Mouse (Mus musculus) midbrain, embryonic 10.5 days (tissue): ENCODE results near the gene Gigyf1. TPM values are rescaled to one million over a fixed set of nuclear protein-coding genes. Genes with fewer than 3 reads are reported as not detected.

ENCODE experiments used
- DNase-seq: peaks from one replicate; pipeline ENCODE4 v3.0.0-alpha.2; 2017; ENCODE audit warnings: low spot score
- H3K27ac ChIP-seq: fragments of 300-500 bp; sonication (generic); replicated peaks from 2 replicates; pipeline ENCODE4 v1.5.1; 2016; ENCODE audit warnings: mild to moderate bottlenecking
- H3K27me3 ChIP-seq: fragments of 300-500 bp; sonication (generic); 2 replicates; pipeline ENCODE4 v1.6.1; 2016; ENCODE audit warnings: low read depth, mild to moderate bottlenecking; ENCODE audit not compliant: poor library complexity, severe bottlenecking
- H3K36me3 ChIP-seq: fragments of 300-500 bp; sonication (generic); 2 replicates; pipeline ENCODE4 v1.6.1; 2016; ENCODE audit warnings: mild to moderate bottlenecking, moderate library complexity
- H3K4me1 ChIP-seq: fragments of 300-500 bp; sonication (generic); 2 replicates; pipeline ENCODE4 v1.6.1; 2016
- H3K4me3 ChIP-seq: fragments of 300-500 bp; sonication (generic); 2 replicates; pipeline ENCODE4 v1.5.1; 2016; ENCODE audit warnings: mild to moderate bottlenecking, moderate library complexity
- H3K9me3 ChIP-seq: fragments of 300-500 bp; sonication (generic); replicated peaks from 2 replicates; pipeline ENCODE4 v1.6.1; 2016; ENCODE audit warnings: mild to moderate bottlenecking
- WGBS: fragments of 180-500 bp; shearing (Covaris S2); methylation state at CpG from one replicate; pipeline ENCODE4 v1.1.7; 2016; 5-methylcytosine and 5-hydroxymethylcytosine counted together
- polyA plus RNA-seq: library from polyadenylated mRNA; unstranded; fragments of >200 nt; fragmentation: Nextera tagmentation; extraction: Ambion mirVana; gene quantifications from 2 replicates; pipeline ENCODE4 v1.2.1, GENCODE M21; 2016

Gene Gigyf1
- polyA plus RNA-seq, 1 experiment from 2014 or later, result 15.1 TPM

DNA sequence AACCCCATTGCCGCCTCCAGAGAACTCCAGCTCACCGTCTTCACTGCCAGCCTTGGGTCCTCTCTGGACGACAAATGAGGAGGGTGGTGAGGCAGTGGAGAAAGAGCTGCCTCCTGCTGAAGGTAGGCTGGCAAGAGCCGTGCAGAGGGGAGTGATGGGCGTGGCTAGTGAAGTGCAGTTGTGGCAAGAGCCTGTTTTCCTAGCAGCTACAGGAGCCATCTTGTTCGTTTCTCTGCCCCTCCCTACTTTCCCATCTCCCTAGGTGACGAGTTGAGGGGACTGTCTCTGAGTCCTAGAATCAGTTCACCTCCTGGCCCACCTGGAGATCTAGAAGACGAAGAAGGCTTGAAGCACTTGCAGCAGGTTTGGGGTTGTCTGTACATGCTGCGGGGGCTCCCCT is 3.5 kb downstream of the Gigyf1 start:
- no peaks in the 10 kb centered on the region for H3K27me3 ChIP-seq
- DNase-seq, result no peak
- H3K4me3 ChIP-seq, result no peak overlapping the region
- peaks cover 29% of the 10 kb centered on the region for H3K4me1 ChIP-seq
- H3K9me3 ChIP-seq, result no peaks in the 10 kb centered on the region
- WGBS, result 77% methylated on average over 9 of the region's 9 CpGs
- H3K27ac ChIP-seq, result no peak overlapping the region
- H3K36me3 ChIP-seq, result peaks cover 99% of the 10 kb centered on the region

DNA sequence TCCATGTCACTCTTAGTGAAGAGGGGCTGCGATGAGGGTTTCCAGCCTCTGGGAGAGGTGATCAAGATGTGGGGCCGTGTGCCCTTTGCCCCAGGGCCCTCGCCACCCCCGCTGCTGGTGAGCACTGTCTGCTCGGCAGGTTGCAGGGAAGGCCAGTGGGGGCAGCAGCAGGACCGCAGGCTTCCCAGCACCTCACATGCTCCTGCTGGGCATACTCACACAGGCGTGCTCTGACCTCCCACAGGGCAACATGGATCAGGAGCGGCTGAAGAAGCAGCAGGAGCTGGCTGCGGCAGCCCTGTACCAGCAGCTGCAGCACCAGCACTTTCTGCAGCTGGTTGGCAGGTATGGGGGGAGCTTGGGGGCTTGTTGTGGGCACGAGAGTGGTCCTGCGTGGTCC is 4.4 kb downstream of the Gigyf1 start:
- Histone ChIP-seq H3K9me3 (no peaks in the 10 kb centered on the region), H3K36me3 (peaks cover 100% of the 10 kb centered on the region), H3K4me3 (no peak overlapping the region), H3K27ac (peak overlapping the region; percentile 2; the same call in 1 of the 2 replicates), H3K27me3 (no peaks in the 10 kb centered on the region), H3K4me1 (peaks cover 37% of the 10 kb centered on the region)
- no peak for DNase-seq
- 77% methylated on average over 11 of the region's 11 CpGs for WGBS

DNA sequence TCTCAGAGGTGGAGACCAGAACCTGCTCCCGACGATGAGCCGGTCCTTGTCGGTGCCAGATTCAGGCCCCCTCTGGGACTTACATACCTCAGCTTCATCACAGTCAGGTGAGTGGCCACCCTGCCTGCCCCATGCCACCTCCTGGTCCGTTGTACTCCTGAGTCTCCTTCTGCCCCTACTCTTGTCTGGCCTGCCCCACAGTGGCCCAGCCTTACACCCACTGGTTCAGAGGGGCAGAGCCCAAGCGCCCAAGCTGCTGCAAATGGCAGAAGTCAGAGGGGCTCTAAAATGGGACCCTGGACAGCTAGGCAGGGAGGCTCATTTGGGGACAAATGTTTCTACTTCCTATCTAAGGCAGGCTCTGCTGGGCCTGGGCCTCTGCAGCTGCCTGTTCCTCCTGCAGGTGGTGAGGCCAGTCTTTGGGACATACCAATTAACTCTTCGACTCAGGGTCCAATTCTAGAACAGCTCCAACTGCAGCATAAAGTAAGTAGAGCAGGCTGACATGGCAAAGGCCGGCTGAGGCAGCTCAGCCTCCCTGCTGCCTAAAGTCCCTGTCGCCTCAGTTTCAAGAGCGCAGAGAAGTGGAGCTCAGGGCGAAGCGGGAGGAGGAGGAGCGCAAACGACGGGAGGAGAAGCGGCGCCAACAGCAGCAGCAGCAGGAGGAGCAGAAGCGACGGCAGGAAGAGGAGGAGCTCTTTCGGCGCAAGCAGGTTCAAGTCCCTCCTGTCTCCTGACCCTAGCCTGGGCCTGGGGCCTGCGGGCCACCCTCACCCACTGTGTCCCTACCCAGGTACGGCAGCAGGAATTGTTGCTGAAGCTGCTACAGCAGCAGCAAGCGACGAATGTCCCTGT is 5.3 kb downstream of the Gigyf1 start:
- WGBS, result 83% methylated on average over 25 of the region's 25 CpGs
- peak overlapping the region; percentile 42 for H3K27ac ChIP-seq
- 0 out of 2 replicates have a peak overlapping the region, but pooled peaks have one; percentile 16 for H3K4me3 ChIP-seq

DNA sequence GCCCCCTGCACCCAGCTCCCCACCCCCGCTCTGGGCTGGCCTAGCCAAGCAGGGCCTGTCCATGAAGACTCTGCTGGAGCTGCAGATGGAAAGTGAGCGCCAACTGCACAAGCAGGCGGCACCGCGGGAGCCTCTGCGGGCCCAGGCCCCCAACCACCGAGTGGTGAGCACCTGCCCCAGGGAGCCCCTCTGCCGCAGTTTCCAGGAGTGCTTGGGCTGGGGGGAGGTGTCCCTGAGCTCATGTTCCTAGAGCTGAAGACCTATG is 5.8 kb downstream of the Gigyf1 start:
- Histone ChIP-seq H3K36me3 (peaks cover 100% of the 10 kb centered on the region), H3K27ac (peak overlapping the region; percentile 42)
- 91% methylated on average over 8 of the region's 8 CpGs for WGBS

More for the DNA sequence above, 5.3 kb downstream of the Gigyf1 start:
- no peak for DNase-seq
- no peaks in the 10 kb centered on the region for H3K9me3 ChIP-seq
- no peaks in the 10 kb centered on the region for H3K27me3 ChIP-seq
- H3K4me1 ChIP-seq, result peaks cover 46% of the 10 kb centered on the region
- H3K36me3 ChIP-seq, result peaks cover 100% of the 10 kb centered on the region

DNA sequence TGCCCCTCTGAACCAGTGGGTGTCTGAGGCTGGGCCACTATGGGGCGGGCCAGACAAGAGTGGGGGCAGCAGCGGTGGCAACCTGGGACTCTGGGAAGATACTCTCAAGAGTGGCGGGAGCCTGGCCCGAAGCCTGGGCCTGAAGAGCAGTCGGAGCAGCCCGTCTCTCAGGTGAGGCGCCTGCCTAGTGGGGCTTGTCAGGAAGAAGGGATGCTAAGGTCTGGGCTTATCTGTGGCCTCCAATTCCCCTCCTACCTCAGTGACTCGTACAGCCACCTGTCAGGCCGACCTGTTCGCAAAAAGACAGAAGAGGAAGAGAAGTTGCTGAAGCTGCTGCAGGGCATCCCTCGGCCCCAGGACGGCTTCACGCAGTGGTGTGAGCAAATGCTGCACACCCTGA is 6.3 kb downstream of the Gigyf1 start:
- Histone ChIP-seq H3K27ac (peak overlapping the region; percentile 30; the same call in 1 of the 2 replicates), H3K9me3 (no peaks in the 10 kb centered on the region)
- 92% methylated on average over 13 of the region's 13 CpGs for WGBS

More for the DNA sequence above, 5.8 kb downstream of the Gigyf1 start:
- Histone ChIP-seq H3K4me1 (peaks cover 51% of the 10 kb centered on the region), H3K4me3 (0 out of 2 replicates have a peak overlapping the region, but pooled peaks have one; percentile 14), H3K9me3 (no peaks in the 10 kb centered on the region), H3K27me3 (no peaks in the 10 kb centered on the region)
- DNase-seq, result no peak

DNA sequence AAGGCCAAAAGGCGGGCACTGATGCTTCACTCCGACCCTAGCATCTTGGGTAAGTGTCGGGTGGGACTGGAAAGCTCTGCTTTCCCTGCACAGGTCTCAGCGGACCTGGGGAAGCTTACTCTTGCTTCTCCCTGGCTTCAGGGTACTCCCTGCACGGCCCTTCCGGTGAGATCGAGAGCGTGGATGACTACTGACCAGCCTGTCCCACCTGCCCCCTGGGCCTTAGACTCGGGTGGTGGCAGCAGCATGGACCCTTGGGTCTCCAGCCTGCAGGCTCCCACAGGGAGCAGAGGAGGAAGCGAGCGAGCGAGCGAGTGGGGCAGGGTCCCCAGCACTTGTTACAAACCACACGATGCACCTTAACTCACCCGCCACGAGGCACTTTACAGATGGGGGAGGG is 7.2 kb downstream of the Gigyf1 start:
- no peak for DNase-seq
- H3K27ac ChIP-seq, result 0 out of 2 replicates have a peak overlapping the region, but pooled peaks have one; percentile 34
- no peaks in the 10 kb centered on the region for H3K27me3 ChIP-seq
- H3K9me3 ChIP-seq, result no peaks in the 10 kb centered on the region
- peaks cover 64% of the 10 kb centered on the region for H3K4me1 ChIP-seq
- WGBS, result 84% methylated on average over 16 of the region's 16 CpGs
- H3K36me3 ChIP-seq, result peaks cover 99% of the 10 kb centered on the region
- peak overlapping the region; percentile 14; the same call in 1 of the 2 replicates for H3K4me3 ChIP-seq

More for the DNA sequence above, 6.3 kb downstream of the Gigyf1 start:
- Histone ChIP-seq H3K36me3 (peaks cover 100% of the 10 kb centered on the region), H3K4me1 (peaks cover 56% of the 10 kb centered on the region), H3K27me3 (no peaks in the 10 kb centered on the region), H3K4me3 (peak overlapping the region; percentile 14; the same call in 1 of the 2 replicates)
- no peak for DNase-seq

DNA sequence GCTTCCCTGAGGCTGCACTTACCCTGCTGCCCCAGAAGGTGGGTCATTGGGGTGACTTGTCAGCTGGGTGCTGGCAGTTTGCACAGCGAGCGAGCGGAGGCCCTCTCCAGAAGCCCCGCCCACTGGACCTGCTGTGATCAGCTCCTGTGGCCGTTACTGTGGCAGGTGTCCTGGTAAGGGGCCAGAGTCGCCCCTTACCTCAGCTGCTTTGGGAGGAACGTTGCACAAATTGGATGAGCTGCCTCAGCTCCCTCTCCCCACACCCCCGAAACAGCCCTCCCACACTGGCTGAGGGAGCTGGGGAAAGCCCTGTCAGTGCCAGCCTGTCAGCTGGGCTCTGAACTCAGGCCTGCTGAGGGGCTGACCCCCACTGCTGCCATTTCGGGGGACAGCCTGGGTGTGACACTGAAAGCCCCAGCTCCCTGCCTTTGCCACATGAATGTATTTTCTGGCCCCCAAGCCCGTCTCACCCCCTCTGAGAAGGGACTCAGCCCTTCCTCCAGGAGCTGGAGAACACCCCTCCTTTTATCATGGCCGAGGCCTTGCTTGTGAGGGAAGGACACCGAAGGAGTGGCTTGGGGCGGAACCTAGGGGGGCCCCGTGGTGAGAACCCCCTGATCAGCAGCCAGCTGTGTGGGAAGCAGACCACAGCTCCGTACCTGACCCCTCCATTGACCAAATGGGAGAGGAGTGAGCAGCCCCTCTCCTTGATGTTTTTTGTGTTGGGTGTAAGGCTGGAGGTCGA is 8.0 kb downstream of the Gigyf1 start:
- H3K36me3 ChIP-seq, result peaks cover 93% of the 10 kb centered on the region
- peaks cover 73% of the 10 kb centered on the region for H3K4me1 ChIP-seq

DNA sequence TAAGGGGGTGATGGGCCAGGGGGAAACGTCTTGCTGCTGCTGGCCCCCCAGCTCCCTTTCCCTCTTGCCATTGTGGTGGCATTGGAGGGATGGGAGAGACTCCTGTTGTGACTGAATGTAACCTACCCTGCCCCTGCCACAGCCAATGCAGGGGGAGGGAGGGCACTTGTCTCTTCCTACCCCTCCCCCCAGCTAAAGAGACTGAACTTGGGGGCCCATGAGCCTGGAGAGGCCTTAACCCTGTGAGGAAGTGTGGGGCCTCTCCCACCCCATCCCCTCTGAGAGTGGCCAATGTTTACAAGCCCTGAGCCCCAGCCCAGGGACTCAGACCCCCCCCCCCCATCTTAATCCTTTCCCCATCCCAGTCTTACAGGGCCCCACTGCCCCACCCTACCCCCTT is 9.1 kb downstream of the Gigyf1 start:
- no peak for DNase-seq

More for the DNA sequence above, 8.0 kb downstream of the Gigyf1 start:
- Histone ChIP-seq H3K4me3 (peak overlapping the region; percentile 29), H3K9me3 (no peaks in the 10 kb centered on the region), H3K27me3 (no peaks in the 10 kb centered on the region), H3K27ac (peak overlapping the region; percentile 52; the same call in 1 of the 2 replicates)
- WGBS, result 55% methylated on average over 16 of the region's 16 CpGs
- no peak for DNase-seq

DNA sequence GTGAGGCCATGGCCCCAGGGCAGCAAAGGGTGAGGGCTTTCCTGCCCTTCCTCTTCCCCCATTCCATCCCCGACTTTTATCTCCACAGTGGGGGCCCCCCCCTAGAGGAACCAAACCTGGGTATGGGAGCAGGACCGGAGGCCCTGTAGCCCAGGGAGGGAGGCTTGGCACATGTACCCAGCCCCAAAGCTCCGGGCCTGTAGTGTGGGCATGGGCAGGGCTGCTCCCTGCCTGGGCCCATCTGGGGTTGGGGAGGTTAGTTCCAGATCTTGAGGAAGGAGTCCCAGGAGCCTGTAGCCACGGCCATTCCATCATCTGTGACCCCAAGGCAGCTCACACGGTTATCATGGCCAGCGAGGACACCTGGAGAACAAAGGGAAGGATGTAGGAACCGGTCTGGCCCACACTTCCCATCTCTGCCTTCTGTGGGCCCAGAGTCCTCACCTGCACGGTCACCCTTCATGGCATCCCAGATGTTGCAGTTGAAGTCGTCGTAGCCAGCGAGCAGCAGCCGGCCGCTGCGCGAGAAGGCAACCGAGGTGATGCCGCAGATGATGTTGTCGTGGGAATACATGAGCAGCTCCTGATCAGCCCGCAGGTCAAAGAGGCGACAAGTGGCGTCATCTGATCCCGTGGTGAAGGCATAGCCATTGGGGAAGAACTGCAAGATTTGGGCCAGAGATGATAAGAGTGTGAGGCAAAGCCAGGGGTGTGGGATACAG is 10.1 kb downstream of the Gigyf1 start:
- Histone ChIP-seq H3K9me3 (no peaks in the 10 kb centered on the region), H3K4me1 (peaks cover 76% of the 10 kb centered on the region), H3K4me3 (peak overlapping the region; percentile 95), H3K27me3 (no peaks in the 10 kb centered on the region), H3K27ac (0 out of 2 replicates have a peak overlapping the region, but pooled peaks have one; percentile 23), H3K36me3 (peaks cover 72% of the 10 kb centered on the region)
- DNase-seq, result no peak
- 87% methylated on average over 22 of the region's 22 CpGs for WGBS

More for the DNA sequence above, 9.1 kb downstream of the Gigyf1 start:
- Histone ChIP-seq H3K27me3 (no peaks in the 10 kb centered on the region), H3K36me3 (peaks cover 82% of the 10 kb centered on the region), H3K4me3 (no peak overlapping the region), H3K27ac (peak overlapping the region; percentile 57; the same call in 1 of the 2 replicates), H3K4me1 (peaks cover 78% of the 10 kb centered on the region), H3K9me3 (no peaks in the 10 kb centered on the region)
- 56% methylated on average over 1 of the region's 1 CpGs for WGBS

DNA sequence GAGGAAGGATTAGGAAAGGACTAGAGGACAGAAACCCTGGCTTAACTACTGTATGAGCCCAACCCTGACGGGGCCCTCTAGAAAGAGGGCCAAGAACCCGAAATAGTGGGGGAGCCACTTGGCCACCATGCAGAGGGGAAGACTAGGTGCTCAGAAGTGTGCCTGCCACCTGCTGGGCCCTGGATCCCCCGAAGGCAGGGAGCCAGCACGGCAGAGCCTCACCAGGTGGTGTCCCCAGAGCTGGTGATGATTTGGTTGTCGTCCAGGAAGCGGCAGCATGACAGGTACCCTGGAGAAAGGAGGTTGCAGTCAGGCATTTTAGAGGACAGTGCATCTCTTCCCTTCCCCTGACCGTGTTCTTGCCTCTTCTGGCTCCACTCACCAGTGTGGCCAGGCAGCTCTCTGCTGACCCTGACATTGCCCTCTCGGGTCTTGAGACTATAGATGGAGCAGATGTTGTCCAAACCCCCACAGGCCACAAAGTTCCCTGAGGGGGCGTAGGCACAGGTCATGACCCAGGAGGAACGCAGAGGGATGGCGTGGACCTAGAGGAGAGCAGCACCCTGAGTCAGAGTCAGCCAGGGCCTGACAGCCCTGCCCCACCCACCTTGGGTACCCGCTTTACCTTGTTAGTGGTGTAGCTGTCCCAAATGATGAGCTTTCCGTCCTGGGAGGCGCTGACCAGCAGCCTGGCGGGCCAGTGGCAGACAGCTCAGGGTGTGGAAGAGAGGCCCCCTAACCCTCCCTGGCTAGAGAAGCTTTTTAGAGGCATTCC is 11.1 kb downstream of the Gigyf1 start:
- Histone ChIP-seq H3K4me1 (peaks cover 74% of the 10 kb centered on the region), H3K27ac (peak overlapping the region; percentile 99), H3K4me3 (peak overlapping the region; percentile 95), H3K27me3 (no peaks in the 10 kb centered on the region), H3K36me3 (peaks cover 62% of the 10 kb centered on the region), H3K9me3 (no peaks in the 10 kb centered on the region)
- DNase-seq, result peak; percentile 19
- WGBS, result 71% methylated on average over 15 of the region's 15 CpGs

DNA sequence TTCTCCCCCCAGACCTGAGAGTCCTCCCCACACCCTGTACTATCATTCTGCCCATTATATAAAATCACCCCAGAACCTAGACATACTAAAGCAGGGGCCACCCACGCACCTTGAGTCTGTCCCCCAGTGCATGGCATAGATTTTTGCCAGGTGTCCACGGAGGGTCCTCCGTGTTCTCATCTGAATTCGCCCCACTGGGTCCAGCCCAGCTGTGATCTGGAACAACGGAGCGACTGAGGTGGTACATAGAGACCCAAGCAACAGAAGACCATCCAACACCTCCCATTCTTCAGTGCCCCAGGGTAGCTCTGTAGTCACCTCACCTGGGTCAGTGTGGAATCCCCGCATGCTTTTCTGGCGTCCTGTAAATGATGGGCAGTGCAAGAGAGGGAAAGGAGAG is 11.7 kb downstream of the Gigyf1 start:
- 78% methylated on average over 8 of the region's 8 CpGs for WGBS
- H3K9me3 ChIP-seq, result no peaks in the 10 kb centered on the region
- H3K4me1 ChIP-seq, result peaks cover 71% of the 10 kb centered on the region
- no peaks in the 10 kb centered on the region for H3K27me3 ChIP-seq
- DNase-seq, result no peak
- peak overlapping the region; percentile 99 for H3K27ac ChIP-seq
- H3K36me3 ChIP-seq, result peaks cover 56% of the 10 kb centered on the region
- H3K4me3 ChIP-seq, result peak overlapping the region; percentile 95
